Mouse (Mus musculus) midbrain, postnatal 0 days (tissue): ENCODE results near the gene Aff3. TPM values are rescaled to one million over a fixed set of nuclear protein-coding genes. Genes with fewer than 3 reads are reported as not detected.
A peak's percentile ranks its signal among the peaks of the same experiment; 100 is the strongest.

Experiments used
- ATAC-seq: fragments of 200-750 bp; cut with Nextera tagmentation; 2 replicates; pipeline ENCODE4 v1.8.0; 2017; ENCODE audit warnings: moderate number of reproducible peaks, mild to moderate bottlenecking, moderate TSS enrichment, moderate library complexity; ENCODE audit not compliant: low FRiP score
- DNase-seq: peaks from one replicate; pipeline ENCODE4 v3.0.0-alpha.2; 2015; ENCODE audit warnings: low spot score
- H3K27ac ChIP-seq: fragments of 300-500 bp; sonication (generic); 2 replicates; pipeline ENCODE4 v1.5.1; 2014; ENCODE audit warnings: low read depth, mild to moderate bottlenecking, low read length, mixed read lengths
- H3K27me3 ChIP-seq: fragments of 300-500 bp; sonication (generic); 2 replicates; pipeline ENCODE4 v1.6.1; 2014; ENCODE audit warnings: low read length, control low read depth, mixed read lengths; ENCODE audit not compliant: insufficient read depth
- H3K36me3 ChIP-seq: fragments of 300-500 bp; sonication (generic); 2 replicates; pipeline ENCODE4 v1.6.1; 2014; ENCODE audit warnings: low read length, control low read depth, mixed read lengths; ENCODE audit not compliant: insufficient read depth
- H3K4me1 ChIP-seq: fragments of 300-500 bp; sonication (generic); 2 replicates; pipeline ENCODE4 v1.6.1; 2014; ENCODE audit warnings: mild to moderate bottlenecking, control low read depth, antibody characterized with exemption, low read length, mixed read lengths; ENCODE audit not compliant: insufficient read depth
- H3K4me2 ChIP-seq: fragments of 300-500 bp; sonication (generic); 2 replicates; pipeline ENCODE4 v1.6.1; 2014; ENCODE audit warnings: low read depth, mild to moderate bottlenecking, low read length, mixed read lengths; ENCODE audit not compliant: poor library complexity, severe bottlenecking
- H3K4me3 ChIP-seq: fragments of 300-500 bp; sonication (generic); 2 replicates; pipeline ENCODE4 v1.5.1; 2014; ENCODE audit warnings: low read depth, mild to moderate bottlenecking, low read length, moderate library complexity
- H3K9ac ChIP-seq: fragments of 300-500 bp; sonication (generic); replicated peaks from 2 replicates; pipeline ENCODE4 v1.6.1; 2014; ENCODE audit warnings: mild to moderate bottlenecking, low read length, moderate library complexity, mixed read lengths; ENCODE audit not compliant: poor library complexity, severe bottlenecking
- H3K9me3 ChIP-seq: fragments of 300-500 bp; sonication (generic); 2 replicates; pipeline ENCODE4 v1.6.1; 2016; ENCODE audit warnings: low read length, control low read depth
- CTCF ChIP-seq: IDR thresholded peaks from 2 replicates; pipeline ENCODE4 v1.5.1; 2016; ENCODE audit warnings: antibody characterized with exemption, mild to moderate bottlenecking
- WGBS: fragments of 180-500 bp; shearing (Covaris S2); extraction: QIAGEN DNeasy Blood & Tissue Kit; methylation state at CpG from one replicate; pipeline ENCODE4 v1.1.7; 2014; 5-methylcytosine and 5-hydroxymethylcytosine counted together
- polyA plus RNA-seq: library from polyadenylated mRNA; unstranded; fragments of >200 nt; fragmentation: Nextera tagmentation; extraction: Ambion mirVana; gene quantifications from 2 replicates; pipeline ENCODE4 v1.2.1, GENCODE M21; 2015
- total RNA-seq: library from RNA; depleted of rRNA; stranded (reverse); fragments of >200 nt; gene quantifications from 2 replicates; pipeline ENCODE4 v1.2.3, GENCODE M21; 2014

Gene Aff3
- total and polyA plus RNA-seq, 2 experiments from 2014 or later: 20.6 to 61.2 TPM

GRCm38 (mm10) chr1:38690471-38690870 lies 25.7 kb upstream of the Aff3 start:
- ATAC-seq (no peak), DNase-seq (peak; percentile 18)
- Histone ChIP-seq H3K4me3 (no peak overlapping the region), H3K27ac (no peak overlapping the region), H3K27me3 (no peaks in the 10 kb centered on the region), H3K4me2 (no peak overlapping the region), H3K4me1 (no peaks in the 10 kb centered on the region), H3K36me3 (no peaks in the 10 kb centered on the region), H3K9ac (no peak overlapping the region), H3K9me3 (no peaks in the 10 kb centered on the region)
- no peak for TF ChIP-seq CTCF
- WGBS: 82% methylated on average over 6 of the region's 6 CpGs

GRCm38 (mm10) chr1:38688216-38688615 lies 23.5 kb upstream of the Aff3 start:
- ATAC-seq: no peak
- WGBS: 54% methylated on average over 5 of the region's 5 CpGs
- TF ChIP-seq CTCF: no peak
- Histone ChIP-seq H3K27me3 (no peaks in the 10 kb centered on the region), H3K4me3 (no peak overlapping the region), H3K36me3 (no peaks in the 10 kb centered on the region), H3K4me1 (no peaks in the 10 kb centered on the region), H3K4me2 (no peak overlapping the region), H3K9me3 (no peaks in the 10 kb centered on the region), H3K27ac (no peak overlapping the region), H3K9ac (no peak overlapping the region)
- DNase-seq: no peak

GRCm38 (mm10) chr1:38685706-38686105 lies 21.0 kb upstream of the Aff3 start:
- no peak for TF ChIP-seq CTCF

GRCm38 (mm10) chr1:38683158-38683721 lies 18.5 kb upstream of the Aff3 start:
- Histone ChIP-seq H3K9ac (no peak overlapping the region), H3K27ac (no peak overlapping the region), H3K36me3 (no peaks in the 10 kb centered on the region), H3K4me3 (no peak overlapping the region), H3K27me3 (no peaks in the 10 kb centered on the region), H3K4me2 (no peak overlapping the region), H3K9me3 (no peaks in the 10 kb centered on the region), H3K4me1 (no peaks in the 10 kb centered on the region)
- DNase-seq (no peak), ATAC-seq (no peak)
- TF ChIP-seq CTCF: no peak
- WGBS: 87% methylated on average over 10 of the region's 10 CpGs

More at GRCm38 (mm10) chr1:38685706-38686105, 21.0 kb upstream of the Aff3 start:
- Histone ChIP-seq H3K4me2 (no peak overlapping the region), H3K4me3 (no peak overlapping the region), H3K4me1 (no peaks in the 10 kb centered on the region), H3K36me3 (no peaks in the 10 kb centered on the region), H3K9ac (no peak overlapping the region), H3K27me3 (no peaks in the 10 kb centered on the region), H3K9me3 (no peaks in the 10 kb centered on the region), H3K27ac (no peak overlapping the region)
- DNase-seq (no peak), ATAC-seq (no peak)
- 95% methylated on average over 5 of the region's 5 CpGs for whole genome bisulfite sequencing

- no peak for ATAC-seq
- WGBS: 83% methylated on average over 8 of the region's 8 CpGs
- H3K27ac ChIP-seq: no peak overlapping the region
These were observed 15.1 kb upstream of the Aff3 start for GRCm38 (mm10) chr1:38679890-38680289.

GRCm38 (mm10) chr1:38671756-38672155 lies 7.0 kb upstream of the Aff3 start:
- Histone ChIP-seq H3K36me3 (no peaks in the 10 kb centered on the region), H3K27me3 (no peaks in the 10 kb centered on the region), H3K4me2 (no peak overlapping the region), H3K9me3 (no peaks in the 10 kb centered on the region), H3K4me1 (no peaks in the 10 kb centered on the region), H3K9ac (no peak overlapping the region), H3K27ac (no peak overlapping the region), H3K4me3 (no peak overlapping the region)
- no peak for DNase-seq
- 91% methylated on average over 3 of the region's 3 CpGs for WGBS
- no peak for ATAC-seq
- TF ChIP-seq CTCF: no peak

More at GRCm38 (mm10) chr1:38679890-38680289, 15.1 kb upstream of the Aff3 start:
- no peak for TF ChIP-seq CTCF
- no peak overlapping the region for H3K9ac ChIP-seq
- no peak overlapping the region for H3K4me3 ChIP-seq
- no peaks in the 10 kb centered on the region for H3K9me3 ChIP-seq
- no peaks in the 10 kb centered on the region for H3K27me3 ChIP-seq
- no peaks in the 10 kb centered on the region for H3K36me3 ChIP-seq
- no peak overlapping the region for H3K4me2 ChIP-seq
- no peaks in the 10 kb centered on the region for H3K4me1 ChIP-seq
- no peak for DNase-seq
